Mouse (Mus musculus) B cell, adult 62 days (primary cell): ENCODE results near the gene 1500015O10Rik. TPM values are rescaled to one million over a fixed set of nuclear protein-coding genes. Genes with fewer than 3 reads are reported as not detected.

Source experiments
- total RNA-seq: library from RNA; stranded (reverse); gene quantifications from 4 replicates; pipeline ENCODE4 v1.2.4, GENCODE M21; 2023

Gene 1500015O10Rik
- not detected in 4 replicates for total RNA-seq

GRCm38 (mm10) chr1:43730491-43730924 lies at the start of gene 1500015O10Rik:
1500015O10Rik (plus strand) TSS chr1:43730602.

Other genes with a start within 250 kb of the 1500015O10Rik start
- 11.3 to 18.1 TPM (median 12.3 TPM) in 4 replicates for gene Uxs1, start 97.2 kb downstream of the 1500015O10Rik start, total RNA-seq
- 76.3 to 85.7 TPM (median 84.9 TPM) in 4 replicates for gene Tpp2, start 203.0 kb downstream of the 1500015O10Rik start, total RNA-seq